Mouse (Mus musculus): ENCODE results near the gene Lman1l. TPM values are rescaled to one million over a fixed set of nuclear protein-coding genes. Genes with fewer than 3 reads are reported as not detected.

Lman1l gene
- polyA plus RNA-seq, 1 experiment from 2014 or later = not detected

- Histone ChIP-seq H3K27ac (ENCODE audit: low read length) (no peak overlapping the region), H3K9me3 (ENCODE audit: low read length) (no peaks in the 10 kb centered on the region), H3K4me3 (ENCODE audit: low read length) (no peak overlapping the region), H3K36me3 (ENCODE audit: insufficient read depth, low read length) (no peaks in the 10 kb centered on the region), H3K4me2 (replicated peaks; ENCODE audit: low read depth, low read length) (no peak overlapping the region), H3K27me3 (ENCODE audit: insufficient read depth, low read length) (no peaks in the 10 kb centered on the region), H3K9ac (replicated peaks; ENCODE audit: low read length) (no peak overlapping the region), H3K4me1 (ENCODE audit: insufficient read depth, low read length) (peaks cover 8% of the 10 kb centered on the region; the same call in 1 of the 2 replicates)
- no peak for ATAC-seq (ENCODE audit: low FRiP score, low TSS enrichment)
- WGBS = 93% methylated on average over 6 of the region's 6 CpGs
These were observed 29.7 kb upstream of the Lman1l start for GRCm38 (mm10) chr9:57650130-57650785.

- Histone ChIP-seq H3K4me2 (replicated peaks; ENCODE audit: low read depth, low read length) (no peak overlapping the region), H3K27me3 (ENCODE audit: insufficient read depth, low read length) (no peaks in the 10 kb centered on the region), H3K4me3 (ENCODE audit: low read length) (no peak overlapping the region), H3K9ac (replicated peaks; ENCODE audit: low read length) (no peak overlapping the region), H3K9me3 (ENCODE audit: low read length) (no peaks in the 10 kb centered on the region), H3K36me3 (ENCODE audit: insufficient read depth, low read length) (no peaks in the 10 kb centered on the region), H3K27ac (ENCODE audit: low read length) (no peak overlapping the region), H3K4me1 (ENCODE audit: insufficient read depth, low read length) (peaks cover 31% of the 10 kb centered on the region)
- 59% methylated on average over 4 of the region's 4 CpGs for WGBS
- no peak for ATAC-seq (ENCODE audit: low FRiP score, low TSS enrichment)
These were observed 26.9 kb upstream of the Lman1l start for GRCm38 (mm10) chr9:57647286-57648108.

- WGBS = 65% methylated on average over 12 of the region's 12 CpGs
- Histone ChIP-seq H3K4me2 (replicated peaks; ENCODE audit: low read depth, low read length) (no peak overlapping the region), H3K9me3 (ENCODE audit: low read length) (no peaks in the 10 kb centered on the region), H3K4me3 (ENCODE audit: low read length) (no peak overlapping the region), H3K36me3 (ENCODE audit: insufficient read depth, low read length) (0 out of 2 replicates have a peak, but pooled peaks cover 6% of the 10 kb centered on the region), H3K27ac (ENCODE audit: low read length) (no peak overlapping the region), H3K9ac (replicated peaks; ENCODE audit: low read length) (no peak overlapping the region), H3K27me3 (ENCODE audit: insufficient read depth, low read length) (no peaks in the 10 kb centered on the region), H3K4me1 (ENCODE audit: insufficient read depth, low read length) (peaks cover 38% of the 10 kb centered on the region)
- no peak for ATAC-seq (ENCODE audit: low FRiP score, low TSS enrichment)
These were observed 26.1 kb upstream of the Lman1l start for GRCm38 (mm10) chr9:57646551-57647103.

- peak overlapping the region; percentile 82 for H3K4me2 ChIP-seq (replicated peaks; ENCODE audit: low read depth, low read length)
- 0 out of 2 replicates have a peak, but pooled peaks cover 8% of the 10 kb centered on the region for H3K36me3 ChIP-seq (ENCODE audit: insufficient read depth, low read length)
- H3K27me3 ChIP-seq (ENCODE audit: insufficient read depth, low read length) = no peaks in the 10 kb centered on the region
- H3K9ac ChIP-seq (replicated peaks; ENCODE audit: low read length) = peak overlapping the region; percentile 100
- H3K4me1 ChIP-seq (ENCODE audit: insufficient read depth, low read length) = peaks cover 48% of the 10 kb centered on the region
- peak overlapping the region; percentile 90 for H3K4me3 ChIP-seq (ENCODE audit: low read length)
- peak; percentile 89 for ATAC-seq (ENCODE audit: low FRiP score, low TSS enrichment)
- 0% methylated on average over 73 of the region's 85 CpGs for WGBS
- H3K9me3 ChIP-seq (ENCODE audit: low read length) = no peaks in the 10 kb centered on the region
- H3K27ac ChIP-seq (ENCODE audit: low read length) = peak overlapping the region; percentile 96
These were observed 24.6 kb upstream of the Lman1l start for GRCm38 (mm10) chr9:57644944-57645893.

- Histone ChIP-seq H3K9ac (replicated peaks; ENCODE audit: low read length) (peak overlapping the region; percentile 100), H3K27me3 (ENCODE audit: insufficient read depth, low read length) (no peaks in the 10 kb centered on the region), H3K4me1 (ENCODE audit: insufficient read depth, low read length) (peaks cover 55% of the 10 kb centered on the region), H3K4me3 (ENCODE audit: low read length) (peak overlapping the region; percentile 90), H3K4me2 (replicated peaks; ENCODE audit: low read depth, low read length) (peak overlapping the region; percentile 82), H3K9me3 (ENCODE audit: low read length) (no peaks in the 10 kb centered on the region), H3K27ac (ENCODE audit: low read length) (peak overlapping the region; percentile 96), H3K36me3 (ENCODE audit: insufficient read depth, low read length) (0 out of 2 replicates have a peak, but pooled peaks cover 8% of the 10 kb centered on the region)
- WGBS = 0% methylated on average over 16 of the region's 18 CpGs
- ATAC-seq (ENCODE audit: low FRiP score, low TSS enrichment) = peak; percentile 1; the same call in 1 of the 2 replicates
These were observed 23.9 kb upstream of the Lman1l start for GRCm38 (mm10) chr9:57644442-57644943.

GRCm38 (mm10) chr9:57643856-57644180 is 23.2 kb upstream of the Lman1l start:
- H3K27ac ChIP-seq (ENCODE audit: low read length) = peak overlapping the region; percentile 59
- no peak for ATAC-seq (ENCODE audit: low FRiP score, low TSS enrichment)

GRCm38 (mm10) chr9:57643169-57643855 is 22.7 kb upstream of the Lman1l start:
- peak overlapping the region; percentile 59 for H3K27ac ChIP-seq (ENCODE audit: low read length)
- H3K4me1 ChIP-seq (ENCODE audit: insufficient read depth, low read length) = peaks cover 67% of the 10 kb centered on the region
- peak overlapping the region; percentile 100 for H3K9ac ChIP-seq (replicated peaks; ENCODE audit: low read length)
- H3K36me3 ChIP-seq (ENCODE audit: insufficient read depth, low read length) = 0 out of 2 replicates have a peak, but pooled peaks cover 8% of the 10 kb centered on the region
- WGBS = 53% methylated on average over 9 of the region's 9 CpGs
- no peak for ATAC-seq (ENCODE audit: low FRiP score, low TSS enrichment)
- no peaks in the 10 kb centered on the region for H3K27me3 ChIP-seq (ENCODE audit: insufficient read depth, low read length)
- H3K4me2 ChIP-seq (replicated peaks; ENCODE audit: low read depth, low read length) = peak overlapping the region; percentile 82
- peak overlapping the region; percentile 90 for H3K4me3 ChIP-seq (ENCODE audit: low read length)
- no peaks in the 10 kb centered on the region for H3K9me3 ChIP-seq (ENCODE audit: low read length)

More at GRCm38 (mm10) chr9:57643856-57644180, 23.2 kb upstream of the Lman1l start:
- Histone ChIP-seq H3K36me3 (ENCODE audit: insufficient read depth, low read length) (0 out of 2 replicates have a peak, but pooled peaks cover 8% of the 10 kb centered on the region), H3K9ac (replicated peaks; ENCODE audit: low read length) (peak overlapping the region; percentile 100), H3K4me2 (replicated peaks; ENCODE audit: low read depth, low read length) (peak overlapping the region; percentile 82), H3K4me3 (ENCODE audit: low read length) (peak overlapping the region; percentile 90), H3K9me3 (ENCODE audit: low read length) (no peaks in the 10 kb centered on the region), H3K27me3 (ENCODE audit: insufficient read depth, low read length) (no peaks in the 10 kb centered on the region), H3K4me1 (ENCODE audit: insufficient read depth, low read length) (peaks cover 62% of the 10 kb centered on the region)
- WGBS = 23% methylated on average over 7 of the region's 7 CpGs

GRCm38 (mm10) chr9:57641775-57642550 is 21.4 kb upstream of the Lman1l start:
- H3K4me1 ChIP-seq (ENCODE audit: insufficient read depth, low read length) = peaks cover 80% of the 10 kb centered on the region
- H3K4me2 ChIP-seq (replicated peaks; ENCODE audit: low read depth, low read length) = no peak overlapping the region
- 0 out of 2 replicates have a peak, but pooled peaks cover 8% of the 10 kb centered on the region for H3K36me3 ChIP-seq (ENCODE audit: insufficient read depth, low read length)
- no peaks in the 10 kb centered on the region for H3K27me3 ChIP-seq (ENCODE audit: insufficient read depth, low read length)
- H3K4me3 ChIP-seq (ENCODE audit: low read length) = no peak overlapping the region
- ATAC-seq (ENCODE audit: low FRiP score, low TSS enrichment) = no peak
- H3K27ac ChIP-seq (ENCODE audit: low read length) = no peak overlapping the region
- H3K9me3 ChIP-seq (ENCODE audit: low read length) = no peaks in the 10 kb centered on the region
- WGBS = 85% methylated on average over 13 of the region's 13 CpGs
- H3K9ac ChIP-seq (replicated peaks; ENCODE audit: low read length) = no peak overlapping the region

All from kidney, embryonic 16.5 days (tissue).